Mouse (Mus musculus) myocyte (in vitro differentiated cells): ENCODE measurements at regions not wholly inside any gene's neighbourhood (a gene's known extent, or its start where the extent isn't known, plus 50 kb on each side); places are given as distances from the start of the nearest gene placed in this dataset.

Experiments used
- H3K27me3 ChIP-seq: one replicate; pipeline ENCODE4 v1.6.1; 2011; ENCODE audit not compliant: control insufficient read depth, insufficient read depth, insufficient read length
- H3K36me3 ChIP-seq: one replicate; pipeline ENCODE4 v1.6.1; 2011; ENCODE audit not compliant: control insufficient read depth, insufficient read depth
- H3K4me2 ChIP-seq: one replicate; pipeline ENCODE4 v1.6.1; 2011; ENCODE audit warnings: low read depth, control low read depth
- H3K4me3 ChIP-seq: one replicate; pipeline ENCODE4 v1.5.1; 2011; ENCODE audit warnings: mild to moderate bottlenecking, control low read depth, moderate library complexity
- H3K79me2 ChIP-seq: one replicate; pipeline ENCODE4 v1.6.1; 2011; ENCODE audit not compliant: control insufficient read depth, insufficient read depth
- H3ac ChIP-seq: one replicate; pipeline ENCODE4 v1.6.1; 2011; ENCODE audit not compliant: control insufficient read depth, insufficient read length
- CEBPB ChIP-seq: IDR thresholded peaks from 2 replicates; pipeline ENCODE4 v1.6.1; 2011; ENCODE audit warnings: mild to moderate bottlenecking, moderate library complexity; ENCODE audit not compliant: poor library complexity, insufficient read depth, severe bottlenecking
- E2F4 ChIP-seq: IDR thresholded peaks from one replicate; pipeline ENCODE4 v1.6.1; 2011; ENCODE audit warnings: mild to moderate bottlenecking, control low read depth, moderate library complexity; ENCODE audit not compliant: insufficient read depth
- MAX ChIP-seq: IDR thresholded peaks from one replicate; pipeline ENCODE4 v1.6.1; 2011; ENCODE audit warnings: low read depth, mild to moderate bottlenecking, control low read depth
- MYOD1 ChIP-seq, 3 experiments: IDR thresholded peaks; one replicate each; pipeline ENCODE4 v1.6.1; 2011; ENCODE audit warnings: control low read depth in 2 of 3, low read depth in 2 of 3, mild to moderate bottlenecking in 2 of 3, moderate library complexity in 1 of 3; ENCODE audit not compliant: insufficient read length in 2 of 3, control insufficient read depth in 1 of 3
- MYOG ChIP-seq, 3 experiments: IDR thresholded peaks; one replicate each; pipeline ENCODE4 v1.6.1; 2011; ENCODE audit warnings: control low read depth in 2 of 3, low read depth in 2 of 3, mild to moderate bottlenecking in 2 of 3; ENCODE audit not compliant: insufficient read length in 2 of 3, control insufficient read depth in 1 of 3, insufficient read depth in 1 of 3
- POLR2A ChIP-seq: IDR thresholded peaks from one replicate; pipeline ENCODE4 v1.6.1; 2011; ENCODE audit warnings: low read depth, mild to moderate bottlenecking, control low read depth, moderate library complexity; ENCODE audit not compliant: insufficient read length
- POLR2AphosphoS2 ChIP-seq: IDR thresholded peaks from one replicate; pipeline ENCODE4 v1.6.1; 2011; ENCODE audit warnings: low read depth, control low read depth; ENCODE audit not compliant: insufficient read length
- REST ChIP-seq: IDR thresholded peaks from one replicate; pipeline ENCODE4 v1.6.1; 2011; ENCODE audit warnings: mild to moderate bottlenecking, control low read depth, moderate library complexity; ENCODE audit not compliant: insufficient read depth, insufficient read length
- SRF ChIP-seq: IDR thresholded peaks from one replicate; pipeline ENCODE4 v1.6.1; 2011; ENCODE audit warnings: low read depth; ENCODE audit not compliant: control insufficient read depth, insufficient read length
- TCF12 ChIP-seq: IDR thresholded peaks from one replicate; pipeline ENCODE4 v1.6.1; 2011; ENCODE audit warnings: mild to moderate bottlenecking, control low read depth; ENCODE audit not compliant: poor library complexity, insufficient read depth, severe bottlenecking
- TCF3 ChIP-seq: IDR thresholded peaks from one replicate; pipeline ENCODE4 v1.6.1; 2011; ENCODE audit warnings: low read depth, control low read depth; ENCODE audit not compliant: insufficient read length
- USF1 ChIP-seq: IDR thresholded peaks from one replicate; pipeline ENCODE4 v1.6.1; 2011; ENCODE audit warnings: low read depth, mild to moderate bottlenecking, control low read depth, moderate library complexity

- no peaks in the 10 kb centered on the region for H3K27me3 ChIP-seq
- TF ChIP-seq REST (no peak), TCF12 (no peak), POLR2AphosphoS2 (no peak), MYOD1 (IDR thresholded peaks at IDR 0.05; ENCODE audit: control insufficient read depth in 1 of 3, insufficient read length in 2 of 3, low read depth in 2 of 3) (no peak), POLR2A (no peak), USF1 (no peak), TCF3 (no peak), MYOG (IDR thresholded peaks at IDR 0.05; ENCODE audit: control insufficient read depth in 1 of 3, insufficient read depth in 1 of 3, insufficient read length in 2 of 3, low read depth in 2 of 3) (no peak)
- no peaks in the 10 kb centered on the region for H3K36me3 ChIP-seq
- H3K79me2 ChIP-seq, result no peaks in the 10 kb centered on the region
- no peak overlapping the region for H3K4me3 ChIP-seq
- H3K4me2 ChIP-seq, result no peak overlapping the region
- H3ac ChIP-seq, result no peak overlapping the region
Measured at GRCm38 (mm10) chr10:99927913-99928312, 87.5 kb upstream of the Kitl start.

GRCm38 (mm10) chr10:99926327-99926954 is 89.0 kb upstream of the Kitl start:
- H3K36me3 ChIP-seq, result no peaks in the 10 kb centered on the region
- H3K4me3 ChIP-seq, result no peak overlapping the region
- no peak overlapping the region for H3K4me2 ChIP-seq
- H3ac ChIP-seq, result no peak overlapping the region
- no peaks in the 10 kb centered on the region for H3K79me2 ChIP-seq
- no peak for TF ChIP-seq USF1
- TF ChIP-seq POLR2AphosphoS2, result no peak
- TF ChIP-seq POLR2A, result no peak
- TF ChIP-seq TCF3, result no peak
- no peak for TF ChIP-seq SRF
- no peak for TF ChIP-seq REST
- TF ChIP-seq CEBPB, result no peak
- TF ChIP-seq MYOD1 (IDR thresholded peaks at IDR 0.05; ENCODE audit: control insufficient read depth in 1 of 3, insufficient read length in 2 of 3, low read depth in 2 of 3), result no peak
- no peak for TF ChIP-seq MYOG (IDR thresholded peaks at IDR 0.05; ENCODE audit: control insufficient read depth in 1 of 3, insufficient read depth in 1 of 3, insufficient read length in 2 of 3, low read depth in 2 of 3)
- TF ChIP-seq TCF12, result no peak
- no peaks in the 10 kb centered on the region for H3K27me3 ChIP-seq

GRCm38 (mm10) chr10:99924541-99924940 is 90.9 kb upstream of the Kitl start:
- Histone ChIP-seq H3K4me3 (no peak overlapping the region), H3K4me2 (no peak overlapping the region), H3K27me3 (no peaks in the 10 kb centered on the region), H3K79me2 (no peaks in the 10 kb centered on the region), H3K36me3 (no peaks in the 10 kb centered on the region), H3ac (no peak overlapping the region)
- TF ChIP-seq REST, result no peak

GRCm38 (mm10) chr10:99919925-99920324 is 95.5 kb upstream of the Kitl start:
- H3ac ChIP-seq, result no peak overlapping the region
- peak overlapping the region; percentile 38 for H3K4me2 ChIP-seq
- H3K4me3 ChIP-seq, result no peak overlapping the region
- H3K27me3 ChIP-seq, result no peaks in the 10 kb centered on the region
- TF ChIP-seq USF1 (no peak), REST (no peak), MYOG (IDR thresholded peaks at IDR 0.05; ENCODE audit: control insufficient read depth in 1 of 3, insufficient read depth in 1 of 3, insufficient read length in 2 of 3, low read depth in 2 of 3) (no peak), POLR2A (no peak), MAX (no peak), TCF3 (no peak), SRF (no peak), POLR2AphosphoS2 (no peak), CEBPB (peak; percentile 59; the same call in 1 of the 2 replicates), E2F4 (no peak), TCF12 (no peak), MYOD1 (IDR thresholded peaks at IDR 0.05; ENCODE audit: control insufficient read depth in 1 of 3, insufficient read length in 2 of 3, low read depth in 2 of 3) (peak in 1 of 3 experiments; percentile 33)
- H3K36me3 ChIP-seq, result no peaks in the 10 kb centered on the region
- H3K79me2 ChIP-seq, result no peaks in the 10 kb centered on the region

- no peak overlapping the region for H3K4me2 ChIP-seq
- H3ac ChIP-seq, result no peak overlapping the region
- H3K4me3 ChIP-seq, result no peak overlapping the region
- no peaks in the 10 kb centered on the region for H3K27me3 ChIP-seq
- H3K36me3 ChIP-seq, result no peaks in the 10 kb centered on the region
- H3K79me2 ChIP-seq, result no peaks in the 10 kb centered on the region
- TF ChIP-seq TCF12 (no peak), MYOG (IDR thresholded peaks at IDR 0.05; ENCODE audit: control insufficient read depth in 1 of 3, insufficient read depth in 1 of 3, insufficient read length in 2 of 3, low read depth in 2 of 3) (no peak)
Measured at GRCm38 (mm10) chr10:99918567-99919320, 96.7 kb upstream of the Kitl start.
